Mouse (Mus musculus) right cerebral cortex, postnatal 4 days (tissue): ENCODE data around the gene Rhebl1.

Source experiments
- DNase-seq: peaks from one replicate; pipeline ENCODE4 v3.0.0-alpha.2; 2022

Rhebl1 gene

DNA sequence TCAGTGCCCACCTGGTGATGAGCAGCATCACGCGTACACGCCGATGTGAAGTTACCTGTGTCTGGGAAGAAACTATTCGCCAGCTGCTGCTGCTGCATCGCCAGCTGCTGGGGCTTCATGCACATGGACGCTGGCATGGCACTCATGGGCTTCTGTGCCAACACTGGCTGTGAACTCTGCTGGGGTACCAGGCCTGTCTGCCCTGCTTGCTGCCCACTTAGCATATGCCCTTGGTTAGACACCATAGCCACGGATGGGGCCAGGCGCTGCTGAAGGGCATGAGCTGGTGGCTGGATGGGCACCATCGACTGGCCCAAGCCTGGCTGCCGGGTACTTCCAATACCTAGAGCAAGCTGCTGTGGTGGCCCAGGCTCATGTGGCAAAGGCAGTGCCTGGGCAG is 45.2 kb downstream of the Rhebl1 start:
- no peak for DNase-seq

GRCm38 (mm10) chr15:98846140-98846539 is 48.2 kb downstream of the Rhebl1 start:
- no peak for DNase-seq

DNA sequence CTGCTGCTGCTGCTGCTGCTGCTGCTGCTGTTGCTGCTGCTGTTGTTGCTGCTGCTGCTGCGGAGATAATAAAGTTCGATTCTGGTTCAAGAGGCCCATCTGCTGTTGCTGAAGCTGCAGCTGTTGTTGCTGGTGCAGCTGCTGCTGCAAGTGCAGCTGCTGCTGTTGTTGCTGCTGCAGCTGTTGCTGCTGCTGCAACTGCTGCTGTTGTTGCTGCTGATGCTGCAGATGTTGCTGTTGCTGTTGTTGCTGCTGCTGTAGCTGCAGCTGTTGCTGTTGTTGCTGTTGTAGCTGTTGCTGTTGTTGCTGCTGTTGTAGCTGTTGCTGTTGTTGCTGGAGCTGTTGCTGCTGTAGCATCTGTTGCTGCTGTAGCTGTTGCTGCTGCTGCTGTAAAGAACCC is 49.2 kb downstream of the Rhebl1 start:
- DNase-seq: no peak

DNA sequence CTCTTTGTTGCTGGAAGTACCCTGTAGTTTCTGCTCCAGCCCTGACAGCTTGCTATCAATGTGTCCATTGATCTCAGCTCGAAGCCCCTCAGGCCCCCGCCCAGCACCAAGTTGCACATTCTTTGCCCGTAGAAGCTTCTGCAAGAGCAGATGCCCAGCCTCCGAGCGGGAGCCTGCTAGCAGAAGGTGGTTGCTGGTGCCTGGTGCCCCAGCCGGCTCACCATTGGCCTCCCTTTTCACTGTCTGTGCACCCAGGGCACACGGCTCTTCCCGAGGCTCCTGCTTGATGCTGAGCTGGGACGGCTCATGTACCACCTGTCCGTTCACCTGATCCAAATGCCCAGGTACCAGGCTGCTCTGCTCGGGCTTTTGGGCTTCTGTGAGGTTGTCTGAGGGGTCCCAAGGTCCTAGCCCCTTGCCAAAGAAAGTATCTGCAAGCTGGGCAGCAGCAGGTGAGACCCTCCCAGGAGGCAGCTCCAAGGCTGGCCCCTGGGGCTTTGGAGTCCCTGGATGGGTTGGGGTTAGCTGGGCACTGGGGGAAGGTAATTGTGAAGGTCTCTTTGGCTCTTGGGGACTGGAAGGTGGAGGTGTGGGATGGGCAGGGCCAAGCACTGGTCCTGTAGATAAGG is 50.6 kb downstream of the Rhebl1 start:
- no peak for DNase-seq

DNA sequence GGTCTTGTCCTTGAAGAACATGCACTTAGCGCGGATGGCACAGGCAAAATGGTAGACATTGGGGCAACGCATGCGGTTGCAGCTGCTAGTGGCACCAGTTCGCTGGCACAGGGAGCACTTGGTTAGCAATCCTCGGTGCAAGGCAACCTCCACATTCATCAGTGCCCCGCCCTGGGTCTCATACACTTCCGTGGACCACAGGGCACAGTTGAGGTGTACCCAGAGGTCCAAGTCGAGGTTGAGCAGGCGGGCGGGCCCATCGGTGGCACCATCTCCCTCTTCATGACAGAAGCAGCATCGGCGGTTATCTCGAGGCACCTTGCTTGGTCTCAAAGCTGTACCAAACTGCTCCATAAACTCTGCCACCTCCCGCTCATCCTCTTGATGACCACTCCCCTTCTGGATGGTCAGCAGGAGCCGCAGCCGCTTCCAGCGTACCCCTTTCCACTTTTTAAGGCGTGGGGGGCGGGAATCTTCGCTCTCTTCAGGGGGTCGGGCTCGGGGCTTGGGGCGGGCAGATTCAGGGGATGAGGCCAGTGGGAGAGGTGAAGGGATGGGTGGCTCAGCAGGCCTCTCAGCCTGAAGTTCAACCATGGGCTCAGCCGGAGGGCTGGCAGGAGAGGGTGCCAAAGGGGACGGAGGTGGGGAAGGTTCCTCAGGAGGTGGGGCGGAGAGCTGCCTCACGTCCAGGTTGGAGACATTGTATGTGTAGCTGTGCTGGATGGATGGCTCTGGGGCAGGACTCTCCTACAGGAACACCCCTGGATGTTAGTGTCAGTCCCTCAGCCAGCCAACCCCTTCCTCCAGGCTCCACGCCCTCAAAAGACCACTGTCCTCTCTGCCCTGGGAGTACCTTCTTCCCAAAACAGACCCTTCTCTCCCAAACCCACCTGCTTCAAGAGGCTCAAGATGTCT is 54.4 kb downstream of the Rhebl1 start:
- DNase-seq: no peak

DNA sequence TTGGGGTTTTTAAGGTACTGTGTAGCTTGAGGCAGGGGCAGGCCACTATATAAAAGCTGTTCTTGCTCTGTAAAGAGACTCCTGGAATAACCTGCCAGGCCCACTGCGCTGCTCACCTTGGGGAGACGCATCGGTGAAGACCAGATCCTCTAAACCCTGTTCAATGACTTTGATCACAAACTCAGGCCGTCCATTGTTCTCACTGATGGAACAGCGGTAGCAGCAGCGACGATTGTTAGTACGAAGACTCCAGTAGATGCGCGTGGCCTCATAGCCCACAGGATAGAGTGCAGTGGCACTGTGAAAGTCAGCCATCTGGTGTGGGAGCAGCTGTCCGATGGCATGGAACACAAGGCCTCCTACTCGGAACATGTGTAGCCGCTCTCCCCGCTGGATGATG is 55.2 kb downstream of the Rhebl1 start:
- no peak for DNase-seq

DNA sequence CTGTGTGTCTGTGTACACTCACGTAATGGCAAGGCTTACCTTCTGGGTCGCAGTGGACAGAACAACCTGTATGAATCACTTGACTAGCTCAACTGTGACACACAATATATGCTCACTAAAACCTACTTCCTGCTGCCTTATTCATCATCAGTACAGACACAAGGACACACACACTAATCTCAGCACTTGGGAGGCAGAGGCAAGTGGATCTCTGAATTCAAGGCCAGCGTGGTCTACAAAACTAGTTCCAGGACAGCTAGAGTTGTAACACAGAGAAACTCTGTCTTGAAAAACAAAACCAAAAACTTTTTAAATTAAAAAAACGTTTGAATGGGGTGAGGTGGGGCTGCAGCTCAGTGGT is 56.6 kb downstream of the Rhebl1 start:
- no peak for DNase-seq

- no peak for DNase-seq
Measured at GRCm38 (mm10) chr15:98837006-98837742, 57.2 kb downstream of the Rhebl1 start.

DNA sequence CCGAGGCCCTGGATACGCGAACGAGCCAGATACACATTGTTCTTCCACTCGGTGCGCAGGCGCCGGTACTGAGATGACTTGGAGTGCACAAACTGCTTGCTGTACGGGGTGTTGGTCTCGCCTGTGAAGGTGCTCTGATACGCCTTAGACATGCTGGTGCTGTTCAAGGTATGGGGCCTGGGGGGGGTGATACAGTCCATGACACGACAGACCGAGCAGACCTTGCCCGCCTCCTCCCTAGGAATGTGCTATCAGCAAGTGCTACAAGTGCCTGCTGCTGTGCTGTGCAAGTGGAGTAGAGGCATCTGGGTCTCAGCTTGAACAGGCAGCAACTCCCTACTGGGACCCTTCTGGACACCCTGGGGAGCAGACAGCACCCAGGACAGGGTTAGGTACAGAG is 59.0 kb downstream of the Rhebl1 start:
- DNase-seq: no peak

GRCm38 (mm10) chr15:98834059-98834458 is 60.3 kb downstream of the Rhebl1 start:
- no peak for DNase-seq

GRCm38 (mm10) chr15:98833281-98833680 is 61.1 kb downstream of the Rhebl1 start:
- DNase-seq: no peak

GRCm38 (mm10) chr15:98832161-98833058 is 61.9 kb downstream of the Rhebl1 start:
- no peak for DNase-seq

DNA sequence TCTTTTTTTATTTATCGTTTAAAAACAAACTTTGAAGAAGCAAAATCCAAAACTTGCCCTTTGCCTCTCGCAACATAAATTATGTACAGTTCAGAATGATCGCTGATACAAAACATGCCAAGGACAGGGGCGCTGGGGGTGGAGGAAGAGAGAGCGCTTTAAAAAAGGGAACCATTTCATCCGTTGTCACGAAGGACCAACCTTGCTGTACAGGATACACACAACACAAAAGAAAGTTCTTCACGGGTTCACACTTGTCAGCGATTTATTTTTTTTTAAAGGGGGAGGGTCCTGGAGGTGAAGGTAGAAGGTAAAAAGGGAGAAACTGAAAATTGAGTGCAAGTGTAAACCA is 62.7 kb downstream of the Rhebl1 start:
- DNase-seq: no peak

- peak; percentile 94 for DNase-seq
Measured at GRCm38 (mm10) chr15:98830736-98831683, 63.3 kb downstream of the Rhebl1 start, which contains the start of gene Prkag1. Prkag1 (minus strand) TSS chr15:98831521.
